Mouse (Mus musculus): ENCODE data around the gene Nrxn2. TPM values are rescaled to one million over a fixed set of nuclear protein-coding genes. Genes with fewer than 3 reads are reported as not detected.

Nrxn2 gene
- polyA plus RNA-seq, 1 experiment, result 7.3 TPM

- H3K4me1 ChIP-seq (ENCODE audit: control insufficient read depth, insufficient read depth, low read length), result 0 out of 2 replicates have a peak, but pooled peaks cover 4% of the 10 kb centered on the region
- TF ChIP-seq CTCF (IDR thresholded peaks at IDR 0.05; ENCODE audit: insufficient read depth, low read length) (no peak), POLR2A (IDR thresholded peaks at IDR 0.05; ENCODE audit: borderline replicate concordance, extremely low read depth, low read depth, low read length) (no peak)
- WGBS, result 76% methylated on average over 14 of the region's 14 CpGs
- H3K4me3 ChIP-seq (replicated peaks; ENCODE audit: extremely low read depth, low read depth, low read length), result no peak overlapping the region
- no peak for DNase-seq
Observed at GRCm38 (mm10) chr19:6529265-6529985, 110.9 kb downstream of the Nrxn2 start.

GRCm38 (mm10) chr19:6530359-6530758 is 111.8 kb downstream of the Nrxn2 start:
- TF ChIP-seq POLR2A (IDR thresholded peaks at IDR 0.05; ENCODE audit: borderline replicate concordance, extremely low read depth, low read depth, low read length), result no peak
- TF ChIP-seq CTCF (IDR thresholded peaks at IDR 0.05; ENCODE audit: insufficient read depth, low read length), result no peak
- 0 out of 2 replicates have a peak, but pooled peaks cover 4% of the 10 kb centered on the region for H3K4me1 ChIP-seq (ENCODE audit: control insufficient read depth, insufficient read depth, low read length)
- WGBS, result 39% methylated on average over 13 of the region's 13 CpGs

GRCm38 (mm10) chr19:6531011-6531631 is 112.6 kb downstream of the Nrxn2 start:
- WGBS, result 1% methylated on average over 56 of the region's 56 CpGs
- Histone ChIP-seq H3K4me3 (replicated peaks; ENCODE audit: extremely low read depth, low read depth, low read length) (peak overlapping the region; percentile 69), H3K4me1 (ENCODE audit: control insufficient read depth, insufficient read depth, low read length) (0 out of 2 replicates have a peak, but pooled peaks cover 4% of the 10 kb centered on the region)
- TF ChIP-seq CTCF (IDR thresholded peaks at IDR 0.05; ENCODE audit: insufficient read depth, low read length) (no peak), POLR2A (IDR thresholded peaks at IDR 0.05; ENCODE audit: borderline replicate concordance, extremely low read depth, low read depth, low read length) (peak; percentile 25; the same call in 1 of the 2 replicates)
- peak; percentile 39 for DNase-seq

More at GRCm38 (mm10) chr19:6530359-6530758, 111.8 kb downstream of the Nrxn2 start:
- H3K4me3 ChIP-seq (replicated peaks; ENCODE audit: extremely low read depth, low read depth, low read length), result no peak overlapping the region
- DNase-seq, result no peak

- peak; percentile 24 for DNase-seq
- no peak for TF ChIP-seq CTCF (IDR thresholded peaks at IDR 0.05; ENCODE audit: insufficient read depth, low read length)
- peak; percentile 81; the same call in 1 of the 2 replicates for TF ChIP-seq POLR2A (IDR thresholded peaks at IDR 0.05; ENCODE audit: borderline replicate concordance, extremely low read depth, low read depth, low read length)
- 4% methylated on average over 36 of the region's 36 CpGs for WGBS
Observed at GRCm38 (mm10) chr19:6531832-6532471, 113.4 kb downstream of the Nrxn2 start.

GRCm38 (mm10) chr19:6532656-6533055 is 114.1 kb downstream of the Nrxn2 start:
- TF ChIP-seq CTCF (IDR thresholded peaks at IDR 0.05; ENCODE audit: insufficient read depth, low read length), result no peak
- no peak for TF ChIP-seq POLR2A (IDR thresholded peaks at IDR 0.05; ENCODE audit: borderline replicate concordance, extremely low read depth, low read depth, low read length)
- no peak for DNase-seq
- Histone ChIP-seq H3K4me3 (replicated peaks; ENCODE audit: extremely low read depth, low read depth, low read length) (peak overlapping the region; percentile 7), H3K4me1 (ENCODE audit: control insufficient read depth, insufficient read depth, low read length) (0 out of 2 replicates have a peak, but pooled peaks cover 4% of the 10 kb centered on the region)
- WGBS, result 22% methylated on average over 13 of the region's 13 CpGs

More at GRCm38 (mm10) chr19:6531832-6532471, 113.4 kb downstream of the Nrxn2 start:
- Histone ChIP-seq H3K4me3 (replicated peaks; ENCODE audit: extremely low read depth, low read depth, low read length) (peak overlapping the region; percentile 69), H3K4me1 (ENCODE audit: control insufficient read depth, insufficient read depth, low read length) (0 out of 2 replicates have a peak, but pooled peaks cover 4% of the 10 kb centered on the region)

GRCm38 (mm10) chr19:6533290-6534117 is 115.0 kb downstream of the Nrxn2 start:
- Histone ChIP-seq H3K4me1 (ENCODE audit: control insufficient read depth, insufficient read depth, low read length) (0 out of 2 replicates have a peak, but pooled peaks cover 4% of the 10 kb centered on the region), H3K4me3 (replicated peaks; ENCODE audit: extremely low read depth, low read depth, low read length) (no peak overlapping the region)
- DNase-seq, result no peak
- WGBS, result 78% methylated on average over 11 of the region's 11 CpGs
- TF ChIP-seq CTCF (IDR thresholded peaks at IDR 0.05; ENCODE audit: insufficient read depth, low read length) (no peak), POLR2A (IDR thresholded peaks at IDR 0.05; ENCODE audit: borderline replicate concordance, extremely low read depth, low read depth, low read length) (no peak)

GRCm38 (mm10) chr19:6534118-6534415 is 115.5 kb downstream of the Nrxn2 start:
- Histone ChIP-seq H3K4me3 (replicated peaks; ENCODE audit: extremely low read depth, low read depth, low read length) (no peak overlapping the region), H3K4me1 (ENCODE audit: control insufficient read depth, insufficient read depth, low read length) (0 out of 2 replicates have a peak, but pooled peaks cover 4% of the 10 kb centered on the region)
- DNase-seq, result no peak
- WGBS, result 69% methylated on average over 5 of the region's 5 CpGs
- TF ChIP-seq CTCF (IDR thresholded peaks at IDR 0.05; ENCODE audit: insufficient read depth, low read length), result no peak
- no peak for TF ChIP-seq POLR2A (IDR thresholded peaks at IDR 0.05; ENCODE audit: borderline replicate concordance, extremely low read depth, low read depth, low read length)

GRCm38 (mm10) chr19:6536201-6536600 is 117.7 kb downstream of the Nrxn2 start:
- H3K4me3 ChIP-seq (replicated peaks; ENCODE audit: extremely low read depth, low read depth, low read length), result no peak overlapping the region
- 0 out of 2 replicates have a peak, but pooled peaks cover 2% of the 10 kb centered on the region for H3K4me1 ChIP-seq (ENCODE audit: control insufficient read depth, insufficient read depth, low read length)
- TF ChIP-seq CTCF (IDR thresholded peaks at IDR 0.05; ENCODE audit: insufficient read depth, low read length) (no peak), POLR2A (IDR thresholded peaks at IDR 0.05; ENCODE audit: borderline replicate concordance, extremely low read depth, low read depth, low read length) (no peak)
- no peak for DNase-seq
- 57% methylated on average over 3 of the region's 3 CpGs for WGBS

Data from lung, adult 2 months (tissue).